10 mouse cellular contexts compared by ENCODE assay signal in genomic region chr17:56509707-56510472, GRCm38 (mm10). TPM values are rescaled to one million over a fixed set of nuclear protein-coding genes. Genes with fewer than 3 reads are reported as not detected.
DNase-seq lines count a peak whose midpoint lies in the region; ATAC-seq and TF ChIP-seq lines count a peak whose summit lies in the region.
"Had no signal": no experiment of that assay in that cellular context is flagged by ENCODE, and none has a peak within 500 bp of the region (broad histone marks: within the 10 kb centered on the region; RNA-seq: fewer than 3 reads in every experiment).

No protein-coding gene starts in this region.

- H3K9ac ChIP-seq in kidney, embryonic 16.5 days (replicated peaks; ENCODE audit: low read length) = no peak overlapping the region
- H3K9ac ChIP-seq in forebrain, embryonic 15.5 days (replicated peaks) = peak overlapping the region; percentile 22; the same call in 1 of the 2 replicates
- H3K9ac ChIP-seq in liver, adult 2 months (ENCODE audit: low read depth, low read length) = peak overlapping the region; percentile 30; the same call in 1 of the 2 replicates
- H3K9ac ChIP-seq in stomach, embryonic 15.5 days = no peak overlapping the region

- H3K4me2 ChIP-seq in kidney, embryonic 16.5 days (replicated peaks; ENCODE audit: low read depth, low read length) = peak overlapping the region; percentile 42
- H3K4me2 ChIP-seq in forebrain, embryonic 15.5 days (replicated peaks) = peak overlapping the region; percentile 27
- H3K4me2 ChIP-seq in stomach, embryonic 15.5 days = peak overlapping the region; percentile 14; the same call in 1 of the 2 replicates

- no peak for DNase-seq in kidney, adult 8-10 months
- peak; percentile 81 for DNase-seq in brain, embryonic 18.5 days (ENCODE audit: low read depth, low spot score)
- DNase-seq in liver, adult 2 months (ENCODE audit: extremely low read depth, low read depth, low spot score) = peak; percentile 16
- DNase-seq in heart, postnatal 4 days = no peak

- TF ChIP-seq POLR2A in liver, adult 2 months (IDR thresholded peaks at IDR 0.05; ENCODE audit: extremely low read depth, insufficient read depth, low read length) = no peak

- TF ChIP-seq CTCF in liver, adult 2 months (IDR thresholded peaks at IDR 0.05; ENCODE audit: low read depth, low read length) = no peak

- 5% methylated on average over 28 of the region's 37 CpGs for WGBS in kidney, embryonic 16.5 days
- 4% methylated on average over 33 of the region's 37 CpGs for WGBS in forebrain, embryonic 15.5 days
- WGBS in liver, adult 2 months = 14% methylated on average over 32 of the region's 37 CpGs
- WGBS in stomach, embryonic 15.5 days = 8% methylated on average over 31 of the region's 37 CpGs

- H3K4me3 ChIP-seq in kidney, embryonic 16.5 days (ENCODE audit: low read length) = 0 out of 2 replicates have a peak overlapping the region, but pooled peaks have one; percentile 6
- H3K4me3 ChIP-seq in forebrain, embryonic 15.5 days = peak overlapping the region; percentile 0; the same call in 1 of the 2 replicates
- no peak overlapping the region for H3K4me3 ChIP-seq in liver, adult 2 months (ENCODE audit: insufficient read depth, low read depth, low read length)
- 0 out of 2 replicates have a peak overlapping the region, but pooled peaks have one; percentile 0 for H3K4me3 ChIP-seq in stomach, embryonic 15.5 days (replicated peaks)
- H3K4me3 ChIP-seq: heart, adult 2 months had no signal

- no peaks in the 10 kb centered on the region for H3K36me3 ChIP-seq in kidney, embryonic 16.5 days (ENCODE audit: insufficient read depth, low read length)
- no peaks in the 10 kb centered on the region for H3K36me3 ChIP-seq in forebrain, embryonic 15.5 days
- no peaks in the 10 kb centered on the region for H3K36me3 ChIP-seq in liver, adult 2 months (ENCODE audit: control insufficient read depth, insufficient read depth, low read length)
- no peaks in the 10 kb centered on the region for H3K36me3 ChIP-seq in stomach, embryonic 15.5 days
- H3K36me3 ChIP-seq: G1E had no signal

- H3K27ac ChIP-seq in kidney, embryonic 16.5 days (ENCODE audit: low read length) = no peak overlapping the region
- peak overlapping the region; percentile 96 for H3K27ac ChIP-seq in forebrain, embryonic 15.5 days (replicated peaks)
- no peak overlapping the region for H3K27ac ChIP-seq in liver, adult 2 months (replicated peaks; ENCODE audit: insufficient read depth, low read depth, low read length)
- H3K27ac ChIP-seq in stomach, embryonic 15.5 days = no peak overlapping the region
- H3K27ac ChIP-seq: heart, adult 2 months had no signal

- no peak for ATAC-seq in kidney, embryonic 16.5 days (ENCODE audit: low FRiP score, low TSS enrichment)
- peak; percentile 65 for ATAC-seq in forebrain, embryonic 15.5 days (replicated peaks)
- no peak for ATAC-seq in stomach, embryonic 15.5 days (ENCODE audit: insufficient read depth, low FRiP score, low read depth)
- ATAC-seq in megakaryocyte progenitor cell, adult 5-6 weeks (replicated peaks; ENCODE audit: poor library complexity) = no peak

- H3K79me2 ChIP-seq in liver, adult 2 months (ENCODE audit: control insufficient read depth, insufficient read depth, low read length) = no peaks in the 10 kb centered on the region

- H3K27me3 ChIP-seq in kidney, embryonic 16.5 days (ENCODE audit: insufficient read depth, low read length) = peaks cover 43% of the 10 kb centered on the region
- H3K27me3 ChIP-seq in forebrain, embryonic 15.5 days = no peaks in the 10 kb centered on the region
- peaks cover 23% of the 10 kb centered on the region for H3K27me3 ChIP-seq in liver, adult 2 months (ENCODE audit: control insufficient read depth, insufficient read depth, low read length)
- H3K27me3 ChIP-seq in stomach, embryonic 15.5 days (replicated peaks) = peaks cover 43% of the 10 kb centered on the region

- peaks cover 28% of the 10 kb centered on the region for H3K4me1 ChIP-seq in kidney, embryonic 16.5 days (ENCODE audit: insufficient read depth, low read length)
- H3K4me1 ChIP-seq in forebrain, embryonic 15.5 days = peaks cover 67% of the 10 kb centered on the region
- H3K4me1 ChIP-seq in liver, adult 2 months (ENCODE audit: control insufficient read depth, insufficient read depth, low read length) = peaks cover 3% of the 10 kb centered on the region
- H3K4me1 ChIP-seq in stomach, embryonic 15.5 days = peaks cover 20% of the 10 kb centered on the region

- no peaks in the 10 kb centered on the region; the same call in 1 of the 2 replicates for H3K9me3 ChIP-seq in kidney, embryonic 16.5 days (ENCODE audit: low read length)
- H3K9me3 ChIP-seq in forebrain, embryonic 15.5 days = no peaks in the 10 kb centered on the region
- no peaks in the 10 kb centered on the region for H3K9me3 ChIP-seq in stomach, embryonic 15.5 days

RNA-seq across cellular contexts. Expression of gene Znrf4, which starts 2.3 kb away (rescaled TPM):
- polyA plus RNA-seq in kidney, embryonic 16.5 days (2015; fragmentation: Nextera tagmentation; extraction: Ambion mirVana) = not detected in 2 replicates
- 0.14 and 0.36 TPM in 2 replicates for polyA plus RNA-seq in forebrain, embryonic 15.5 days (2015; fragmentation: Nextera tagmentation; extraction: Ambion mirVana)
- not detected in 2 replicates for total RNA-seq in liver, adult 2 months (2014; rRNA removed)
- polyA plus RNA-seq in liver, adult 2 months (2012; rRNA removed) = not detected in 2 replicates
- not detected in 2 replicates for polyA plus RNA-seq in stomach, embryonic 15.5 days (2015; fragmentation: Nextera tagmentation; extraction: Ambion mirVana)
- total RNA-seq in megakaryocyte progenitor cell, adult 5-6 weeks (2015) = not detected in 2 replicates
- total RNA-seq in megakaryocyte progenitor cell, adult 5-6 weeks (2017) = not detected in 2 replicates
- total RNA-seq in heart, postnatal 4 days (2021) = not detected
- total RNA-seq: G1E; heart, adult 2 months had no signal
- polyA plus RNA-seq: G1E had no signal

RNA-seq across cellular contexts. Expression of gene Ptprs, which starts 33.6 kb away (rescaled TPM):
- polyA plus RNA-seq in kidney, embryonic 16.5 days (2015; fragmentation: Nextera tagmentation; extraction: Ambion mirVana) = 76.1 and 87.2 TPM in 2 replicates
- polyA plus RNA-seq in forebrain, embryonic 15.5 days (2015; fragmentation: Nextera tagmentation; extraction: Ambion mirVana) = 375 and 409 TPM in 2 replicates
- 4.4 and 6.0 TPM in 2 replicates for total RNA-seq in liver, adult 2 months (2014; rRNA removed)
- polyA plus RNA-seq in liver, adult 2 months (2012; rRNA removed) = 7.5 and 10.2 TPM in 2 replicates
- polyA plus RNA-seq in stomach, embryonic 15.5 days (2015; fragmentation: Nextera tagmentation; extraction: Ambion mirVana) = 71.8 and 81.2 TPM in 2 replicates
- 35.9 and 39.7 TPM in 2 replicates for total RNA-seq in megakaryocyte progenitor cell, adult 5-6 weeks (2015)
- 35.3 and 38.5 TPM in 2 replicates for total RNA-seq in megakaryocyte progenitor cell, adult 5-6 weeks (2017)
- total RNA-seq in heart, postnatal 4 days (2021) = 100 to 1,000 TPM; 140 to 141 TPM

RNA-seq across cellular contexts. Expression of gene Gm20219, which starts 44.3 kb away (rescaled TPM):
- polyA plus RNA-seq in kidney, embryonic 16.5 days (2015; fragmentation: Nextera tagmentation; extraction: Ambion mirVana) = 1.8 and 2.4 TPM in 2 replicates
- polyA plus RNA-seq in forebrain, embryonic 15.5 days (2015; fragmentation: Nextera tagmentation; extraction: Ambion mirVana) = 1.5 TPM in 2 replicates
- total RNA-seq in liver, adult 2 months (2014; rRNA removed) = not detected in 2 replicates
- 0.14 and 0.31 TPM in 2 replicates for polyA plus RNA-seq in liver, adult 2 months (2012; rRNA removed)
- 9.5 and 10.7 TPM in 2 replicates for polyA plus RNA-seq in stomach, embryonic 15.5 days (2015; fragmentation: Nextera tagmentation; extraction: Ambion mirVana)
- total RNA-seq in megakaryocyte progenitor cell, adult 5-6 weeks (2015) = 0.25 and 1.6 TPM in 2 replicates
- total RNA-seq in megakaryocyte progenitor cell, adult 5-6 weeks (2017) = 0.10 TPM in 1 of 2 replicates, not detected in the other
- under 1 TPM; 0.54 to 0.71 TPM for total RNA-seq in heart, postnatal 4 days (2021)

Comparison
In these comparisons a context has a peak if more than half of its experiments do, and no peak if none do; other contexts are left out.
1. H3K9ac ChIP-seq: peak in forebrain, embryonic 15.5 days (single experiment) and liver, adult 2 months (single experiment); none in kidney, embryonic 16.5 days (single experiment) and stomach, embryonic 15.5 days (single experiment).
2. DNase-seq: peak in brain, embryonic 18.5 days (single experiment) and liver, adult 2 months (single experiment); none in kidney, adult 8-10 months (0 of 2) and heart, postnatal 4 days (single experiment).
3. Peak in every context shown above with its lines, with median percentiles within 50 percentile points of each other: H3K4me2 ChIP-seq.